Mouse (Mus musculus): ENCODE data around the gene Dnajc4.

GRCm38 (mm10) chr19:7040637-7041130 lies 48.3 kb upstream of the Dnajc4 start:
- no peak for TF ChIP-seq CTCF (IDR thresholded peaks at IDR 0.05; ENCODE audit: low read depth, low read length)
- no peak for TF ChIP-seq GATA2 (IDR thresholded peaks at IDR 0.05; ENCODE audit: borderline replicate concordance, low read depth, low read length)
- TF ChIP-seq POLR2AphosphoS5 (IDR thresholded peaks at IDR 0.05; ENCODE audit: insufficient replicate concordance, low read depth, low read length), result no peak
- TF ChIP-seq GATA1 (IDR thresholded peaks at IDR 0.05; ENCODE audit: borderline replicate concordance, low read length), result no peak
- no peak for TF ChIP-seq TAL1 (conservative IDR thresholded peaks at IDR 0.05; ENCODE audit: low read depth, low read length)
